Mouse (Mus musculus) gastrocnemius, postnatal 10 days (tissue): ENCODE results near the gene Pten. TPM values are rescaled to one million over a fixed set of nuclear protein-coding genes. Genes with fewer than 3 reads are reported as not detected.
A peak's percentile ranks its signal among the peaks of the same experiment; 100 is the strongest.

Experiments
- DNase-seq: peaks from one replicate; pipeline ENCODE4 v3.0.0; 2021; ENCODE audit warnings: mixed read lengths
- long read RNA-seq, 2 experiments: library from polyadenylated mRNA; stranded (forward); transcript quantifications; one replicate each; pipeline ENCODE4 v2.0.0; 2021
- total RNA-seq, 2 experiments: library from RNA; stranded (reverse); gene quantifications; 2 replicates each; pipeline ENCODE4 v1.2.3; 2021

Pten gene
- total RNA-seq = 10 to 100 TPM; 44.7 to 46.3 TPM
- long read RNA-seq, experiment 1, full-length matches to known transcripts = 36 of 44 reads
- long read RNA-seq, experiment 1, partial matches to known transcripts = 1 of 44 reads
- long read RNA-seq, experiment 1, other reads (novel, unspliced or antisense) = 7 of 44 reads
- long read RNA-seq, experiment 2, full-length matches to known transcripts = 34 of 46 reads
- long read RNA-seq, experiment 2, partial matches to known transcripts = 4 of 46 reads
- long read RNA-seq, experiment 2, other reads (novel, unspliced or antisense) = 8 of 46 reads

DNA sequence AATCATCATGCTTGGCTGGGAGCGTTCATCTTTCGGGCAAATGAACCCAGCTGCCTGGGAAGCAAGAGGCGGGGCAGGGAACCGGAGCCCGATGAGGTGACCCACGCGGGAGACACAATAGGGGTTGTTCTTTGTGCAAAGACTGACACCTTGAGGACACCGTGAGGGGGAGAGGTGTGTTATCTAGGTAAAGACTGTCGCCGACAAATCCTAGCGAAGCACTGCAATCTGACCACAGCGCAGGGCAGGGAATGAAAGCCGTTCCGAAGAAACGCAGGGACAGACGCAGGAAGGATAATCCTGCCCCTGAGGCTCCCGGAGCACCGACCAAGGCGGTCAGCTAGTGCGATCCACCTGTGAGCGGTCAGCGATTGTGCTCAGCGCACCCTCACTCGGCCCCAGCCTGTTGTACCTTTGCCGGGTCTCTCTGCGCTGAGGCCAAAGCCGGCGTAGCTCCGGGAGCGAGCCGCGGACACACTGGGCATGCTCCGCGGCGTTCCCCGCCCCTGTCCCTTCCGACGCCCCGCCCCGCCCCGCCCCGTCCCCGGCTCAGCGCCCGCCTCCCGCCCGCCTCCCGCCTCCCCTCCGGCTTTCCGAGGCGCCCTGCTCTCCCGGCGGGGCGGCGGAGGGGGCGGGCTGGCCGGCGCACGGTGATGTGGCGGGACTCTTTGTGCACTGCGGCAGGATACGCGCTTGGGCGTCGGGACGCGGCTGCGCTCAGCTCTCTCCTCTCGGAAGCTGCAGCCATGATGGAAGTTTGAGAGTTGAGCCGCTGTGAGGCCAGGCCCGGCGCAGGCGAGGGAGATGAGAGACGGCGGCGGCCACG, at the start of gene Pten:
TSS of gene Pten (plus strand) at position 598 of the 826 bp plus-strand sequence.
- peak; percentile 96 for DNase-seq

DNA sequence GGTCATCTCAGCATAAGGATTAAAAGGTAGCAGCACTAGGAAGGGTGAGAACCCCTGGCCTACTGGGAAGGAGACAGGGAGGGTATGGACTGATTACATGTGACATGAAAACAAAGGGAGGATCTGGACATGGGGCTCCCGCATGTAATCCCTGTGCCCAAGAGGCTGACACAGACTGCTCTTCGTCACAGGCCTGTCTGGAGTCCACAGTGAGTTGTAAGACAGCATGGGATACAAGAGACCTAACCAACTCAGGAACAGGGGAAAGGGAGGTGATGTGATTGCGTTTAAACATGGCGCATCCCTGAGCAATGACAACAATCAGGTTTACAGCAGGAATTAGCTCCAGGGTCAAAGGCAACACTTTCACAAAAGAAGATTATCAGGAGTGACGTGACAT, 48.3 kb upstream of the Pten start:
- DNase-seq = no peak

DNA sequence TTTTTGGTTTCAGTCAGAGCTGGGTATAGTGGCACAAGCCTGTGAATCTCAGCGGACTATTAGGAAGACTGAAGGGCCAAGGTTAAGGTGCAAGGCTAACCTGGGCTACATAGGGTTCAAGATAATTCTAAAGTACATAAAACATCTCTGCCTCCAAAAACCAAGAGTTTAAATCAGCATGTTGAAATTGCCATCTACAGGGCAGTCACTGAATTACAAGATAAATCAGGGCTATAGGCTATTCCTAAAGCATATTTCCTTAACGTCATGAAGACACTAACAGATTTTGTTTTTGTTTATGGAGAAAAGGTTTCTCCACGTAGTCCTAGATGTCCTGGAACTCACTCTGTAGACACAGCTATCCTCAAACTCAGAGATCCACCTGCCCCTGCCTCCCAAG, 47.0 kb upstream of the Pten start:
- no peak for DNase-seq

DNA sequence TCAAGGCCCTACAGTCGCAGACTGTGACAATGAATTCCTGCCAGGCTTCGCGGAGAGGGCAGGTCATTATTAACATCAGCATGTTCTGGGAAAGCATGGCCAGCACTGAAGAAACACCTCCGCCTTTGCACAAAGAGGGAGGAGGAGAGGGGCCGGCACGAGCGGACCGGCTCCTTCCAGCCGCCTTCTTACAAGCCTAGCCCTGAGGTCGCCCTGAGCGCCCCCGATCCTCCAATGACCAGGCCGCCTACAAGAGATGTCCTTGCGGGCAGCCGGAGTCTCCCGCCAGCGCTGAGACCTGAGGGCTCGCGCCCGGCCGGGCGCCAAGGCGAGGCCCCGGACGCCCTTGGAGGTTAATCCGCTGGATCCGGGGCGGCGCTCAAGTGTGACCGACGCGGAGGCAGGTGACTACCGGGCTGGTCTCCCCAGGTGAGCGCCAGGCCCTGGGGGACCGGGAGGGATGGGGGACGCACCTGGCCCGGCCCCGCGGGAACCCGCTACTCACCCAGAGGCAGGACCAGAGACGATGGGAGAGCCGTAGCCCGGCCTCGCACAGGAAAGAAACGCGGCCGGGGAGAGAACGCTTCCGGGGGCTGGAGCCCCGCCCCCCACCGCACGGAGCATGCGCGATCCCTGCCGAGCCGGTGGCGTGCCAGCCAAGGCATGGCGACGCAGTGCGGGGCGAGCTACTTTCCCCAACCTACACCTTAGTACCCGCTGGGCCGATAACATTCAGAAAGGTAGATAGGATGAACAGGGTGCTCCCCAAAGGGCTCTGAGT, 45.3 kb upstream of the Pten start:
- peak; percentile 94 for DNase-seq

DNA sequence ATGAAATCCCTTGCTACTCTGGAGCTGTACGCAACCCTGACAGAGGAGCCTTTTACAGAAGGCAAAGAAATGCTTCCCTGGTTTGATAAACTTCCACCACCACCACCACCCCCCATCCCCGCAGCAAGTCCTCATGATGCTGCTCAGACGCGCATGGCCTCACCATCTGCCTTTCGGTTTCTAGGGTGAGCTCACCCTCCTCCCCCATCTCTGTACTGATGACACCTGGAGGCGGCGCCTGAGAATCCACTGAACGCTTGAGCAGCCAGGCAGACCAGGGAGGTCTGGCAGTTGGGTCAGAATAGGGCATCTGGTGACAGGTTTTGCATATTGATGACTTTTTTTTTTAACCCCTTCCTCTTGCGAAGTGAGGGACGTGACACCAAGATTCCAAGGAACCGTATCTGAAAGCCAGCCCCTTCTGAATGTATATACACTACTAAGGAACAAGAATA, 44.7 kb upstream of the Pten start:
- peak; percentile 48 for DNase-seq

DNA sequence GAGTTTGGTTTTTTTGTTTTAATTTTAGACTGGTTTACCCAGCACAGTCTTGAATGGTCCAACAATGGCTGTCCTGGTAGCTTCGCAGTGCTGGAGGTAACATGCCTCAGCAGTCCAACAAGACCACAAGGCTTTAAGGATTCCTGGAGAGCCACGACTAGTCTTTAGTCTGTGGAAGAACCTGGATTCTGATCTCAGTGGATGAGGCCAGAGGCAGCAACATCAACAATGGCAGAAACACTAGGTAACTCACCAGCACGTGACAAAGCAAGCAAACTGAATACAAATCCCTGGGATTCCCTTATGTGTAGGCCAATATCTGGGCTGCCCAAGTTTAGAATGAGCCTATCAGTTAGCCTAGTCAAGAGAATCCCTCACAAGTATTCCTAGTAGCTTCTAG, 43.8 kb upstream of the Pten start:
- no peak for DNase-seq

DNA sequence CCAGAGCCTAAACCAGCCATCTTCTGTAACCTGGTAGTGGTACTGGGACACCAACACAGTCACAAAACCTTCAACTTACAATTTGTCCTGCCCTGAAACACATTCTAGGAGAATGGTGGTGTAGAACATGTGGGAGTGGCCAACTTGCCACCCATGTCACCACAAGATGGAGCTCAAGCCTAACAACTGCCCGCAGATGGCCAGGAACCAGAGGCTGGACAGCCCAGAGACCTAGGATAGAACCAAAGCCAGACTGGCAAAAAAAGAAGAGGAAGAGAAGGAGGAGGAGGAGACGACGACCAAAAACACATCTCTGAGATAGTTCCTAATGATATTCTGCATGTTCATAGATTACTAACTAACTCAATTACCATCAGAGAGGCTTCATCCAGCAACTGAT, 42.1 kb upstream of the Pten start:
- peak; percentile 69 for DNase-seq

DNA sequence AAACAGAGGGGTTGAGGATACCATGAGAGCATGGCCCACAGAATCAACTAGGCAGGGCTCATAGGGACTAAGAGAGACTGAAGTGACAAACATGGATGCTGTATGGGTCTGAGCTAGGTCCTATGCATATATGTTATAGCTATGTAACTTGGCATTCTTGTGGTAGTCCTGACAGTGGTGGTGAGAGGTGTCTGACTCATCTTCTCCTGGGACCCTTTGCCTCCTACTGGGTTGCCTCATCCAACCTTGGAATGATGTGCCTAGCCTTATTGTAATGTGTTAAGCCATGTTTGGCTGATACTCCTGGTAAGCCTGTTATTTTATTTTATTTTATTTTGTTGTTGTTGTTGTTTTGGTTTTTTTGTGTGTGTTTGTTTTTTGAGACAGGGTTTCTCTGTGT, 41.6 kb upstream of the Pten start:
- no peak for DNase-seq

DNA sequence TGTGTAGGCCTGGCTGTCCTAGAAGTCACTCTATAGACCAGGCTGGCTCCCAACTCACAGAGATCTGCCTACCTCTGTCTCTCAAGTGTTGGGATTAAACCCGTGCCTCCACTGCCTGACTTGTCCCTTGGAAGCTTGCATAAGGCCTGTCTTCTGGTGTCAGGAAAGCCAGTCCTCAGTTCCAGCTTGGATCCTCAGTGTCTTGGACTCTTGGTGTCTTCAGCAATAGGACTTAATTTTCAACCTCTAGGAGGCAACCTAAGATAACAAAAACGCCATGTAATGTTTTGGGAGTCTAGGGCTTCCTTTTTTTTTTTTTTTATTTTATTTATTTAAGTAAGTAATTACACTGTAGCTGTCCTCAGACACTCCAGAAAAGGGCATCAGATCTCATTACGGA, 39.7 kb upstream of the Pten start:
- DNase-seq = no peak

DNA sequence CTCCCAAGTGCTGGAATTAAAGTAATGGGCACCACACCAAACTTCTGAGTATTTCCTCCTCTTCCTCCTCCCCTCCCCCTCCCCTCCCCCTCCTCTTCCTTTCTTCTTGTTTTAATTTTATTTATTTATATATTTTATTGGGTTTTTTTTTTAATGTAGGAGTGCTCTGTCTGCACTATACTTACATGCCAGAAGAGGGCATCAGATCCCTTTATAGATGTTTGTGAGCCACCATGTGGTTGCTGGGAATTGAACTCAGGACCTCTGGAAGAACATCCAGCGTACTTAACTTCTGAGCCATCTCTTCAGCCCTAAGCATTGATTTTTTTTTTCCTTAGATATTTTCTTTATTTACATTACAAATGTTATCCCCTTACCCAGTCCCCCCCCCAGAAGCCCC, 37.0 kb upstream of the Pten start:
- DNase-seq = no peak

DNA sequence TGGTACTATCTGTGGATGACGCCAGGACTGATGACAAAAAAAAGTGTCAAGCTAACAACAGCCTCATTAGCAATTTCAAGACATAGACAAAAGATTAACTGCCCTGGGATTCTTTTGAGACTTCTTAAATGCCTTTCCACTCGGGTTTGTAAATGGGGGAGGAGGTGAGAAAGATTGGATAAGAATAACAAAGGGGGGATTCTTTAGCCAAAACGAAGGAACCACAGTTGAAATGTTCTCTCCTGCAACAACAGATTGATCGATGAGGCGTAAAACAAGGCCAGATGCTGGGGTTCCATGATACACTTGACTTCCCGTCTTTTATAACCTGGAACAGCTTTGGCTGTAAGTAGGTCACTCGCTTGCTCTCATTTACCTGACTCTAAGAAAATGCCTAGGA, 33.5 kb upstream of the Pten start:
- DNase-seq = no peak

DNA sequence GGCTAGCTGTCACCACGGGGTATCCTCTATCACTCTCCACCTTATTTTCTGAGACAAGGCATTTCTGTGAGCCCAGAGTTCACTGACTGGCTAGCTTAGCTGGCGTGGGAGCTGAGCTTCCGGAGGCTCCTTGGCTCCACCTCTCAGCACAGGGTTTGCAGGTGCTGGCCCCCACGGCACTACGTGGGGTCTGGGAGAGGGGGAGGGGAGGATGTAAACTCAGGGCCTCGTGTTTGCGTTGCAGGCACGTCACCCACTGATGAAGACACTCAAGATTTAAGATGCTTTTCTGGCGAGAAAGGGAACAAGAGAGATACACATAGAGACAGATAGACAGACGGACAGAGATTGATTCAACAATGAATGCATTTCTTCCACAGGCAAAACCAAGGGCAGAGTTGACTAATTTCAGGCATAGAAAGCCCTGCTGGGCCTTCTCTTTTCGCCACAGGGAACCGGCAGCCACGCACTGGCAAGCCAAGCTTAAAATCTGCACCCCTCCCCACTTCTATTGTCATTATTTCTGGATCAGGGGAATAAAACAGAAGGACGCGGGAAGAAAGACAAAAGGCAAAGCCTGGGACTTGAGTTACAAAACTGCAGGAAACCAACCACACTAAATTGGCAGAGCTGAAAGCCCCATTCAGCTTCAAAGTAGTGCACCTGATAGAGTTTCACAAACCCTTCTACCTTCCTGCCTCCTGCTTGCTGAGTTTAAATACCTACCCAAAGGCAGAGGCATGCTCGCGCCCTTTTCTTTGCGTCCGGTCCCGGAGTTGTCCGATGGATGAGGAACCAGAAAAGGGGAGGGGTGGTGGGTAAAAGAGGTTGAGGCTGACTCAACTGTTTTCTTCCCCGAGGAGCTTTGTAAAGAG, 30.6 kb upstream of the Pten start:
- no peak for DNase-seq

DNA sequence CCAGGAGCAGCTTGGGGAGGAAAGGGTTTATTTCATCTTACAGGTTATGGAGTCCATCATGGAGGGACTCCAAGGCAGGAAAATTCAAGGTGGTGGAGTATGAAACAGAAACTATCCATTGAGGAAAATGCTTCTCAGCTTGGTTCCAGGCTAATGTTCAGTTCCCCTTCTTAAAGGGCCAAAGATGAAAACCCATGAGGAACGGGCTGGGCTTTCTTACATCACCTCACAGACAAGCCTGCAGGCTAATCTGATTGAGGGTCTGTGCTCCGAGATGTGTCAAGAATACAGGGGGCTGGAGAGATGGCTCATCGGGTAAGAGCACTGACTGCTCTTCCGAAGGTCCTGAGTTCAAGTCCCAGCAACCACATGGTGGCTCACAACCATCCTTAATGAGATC, 27.5 kb upstream of the Pten start:
- no peak for DNase-seq

DNA sequence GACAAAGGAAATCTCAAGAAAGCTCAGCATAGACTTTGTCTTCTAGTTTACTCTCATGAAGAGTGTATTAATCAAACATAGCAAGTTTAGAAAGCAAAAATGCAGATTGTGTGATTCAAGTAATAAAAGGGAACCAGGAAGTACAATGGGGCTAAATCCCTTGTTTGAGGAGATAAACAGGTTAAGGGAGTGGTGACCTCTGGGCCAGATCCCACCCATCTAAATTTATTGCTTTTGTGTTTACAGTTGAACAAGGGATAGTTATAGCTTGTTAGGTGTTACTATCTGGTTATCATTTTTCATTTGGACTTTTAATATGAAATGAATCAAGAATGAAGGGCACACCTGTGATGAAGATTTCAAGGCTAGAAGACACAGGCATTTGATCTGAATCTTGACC, 24.4 kb upstream of the Pten start:
- no peak for DNase-seq

DNA sequence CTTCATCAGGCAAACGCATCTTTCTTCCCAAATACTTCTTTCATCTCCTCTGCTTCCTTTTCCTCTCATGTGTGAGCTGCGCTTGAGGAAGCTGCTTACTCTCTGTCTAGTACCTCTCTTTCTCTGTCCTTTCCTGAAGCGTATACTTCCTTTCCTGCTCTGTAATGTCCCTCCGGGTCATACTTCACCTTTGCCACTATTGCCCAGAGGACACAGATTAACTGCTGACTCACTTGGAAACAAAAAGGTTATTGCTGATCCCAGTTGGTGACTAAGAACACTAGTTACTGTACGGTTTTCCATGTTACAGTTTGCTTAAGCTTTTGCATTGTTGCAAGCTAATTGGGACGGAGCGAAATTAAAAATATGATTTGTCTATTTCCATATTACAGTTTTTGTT, 19.5 kb upstream of the Pten start:
- no peak for DNase-seq

DNA sequence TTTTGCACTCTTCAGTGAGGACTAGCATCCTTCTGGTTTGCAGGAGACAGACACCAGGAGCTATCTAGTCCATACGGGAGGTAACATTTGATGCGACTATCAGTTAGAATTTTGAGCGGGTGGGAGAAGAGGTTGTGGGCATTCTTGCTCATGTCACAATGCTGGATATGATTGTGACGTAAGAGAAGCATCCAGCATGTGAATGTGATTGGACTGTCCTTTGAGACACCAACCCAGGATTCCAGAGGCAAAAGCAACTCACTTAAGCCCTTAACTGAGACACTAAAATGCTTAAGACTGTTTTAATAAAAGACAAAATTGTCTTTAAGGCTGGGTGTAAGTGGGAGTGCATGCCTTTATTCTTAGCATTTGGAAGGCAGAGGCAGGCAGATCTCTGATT, 17.6 kb upstream of the Pten start, which contains the start of gene Atad1:
TSS of gene Atad1 (minus strand) at position 101 of the 400 bp plus-strand sequence.
- DNase-seq = no peak

DNA sequence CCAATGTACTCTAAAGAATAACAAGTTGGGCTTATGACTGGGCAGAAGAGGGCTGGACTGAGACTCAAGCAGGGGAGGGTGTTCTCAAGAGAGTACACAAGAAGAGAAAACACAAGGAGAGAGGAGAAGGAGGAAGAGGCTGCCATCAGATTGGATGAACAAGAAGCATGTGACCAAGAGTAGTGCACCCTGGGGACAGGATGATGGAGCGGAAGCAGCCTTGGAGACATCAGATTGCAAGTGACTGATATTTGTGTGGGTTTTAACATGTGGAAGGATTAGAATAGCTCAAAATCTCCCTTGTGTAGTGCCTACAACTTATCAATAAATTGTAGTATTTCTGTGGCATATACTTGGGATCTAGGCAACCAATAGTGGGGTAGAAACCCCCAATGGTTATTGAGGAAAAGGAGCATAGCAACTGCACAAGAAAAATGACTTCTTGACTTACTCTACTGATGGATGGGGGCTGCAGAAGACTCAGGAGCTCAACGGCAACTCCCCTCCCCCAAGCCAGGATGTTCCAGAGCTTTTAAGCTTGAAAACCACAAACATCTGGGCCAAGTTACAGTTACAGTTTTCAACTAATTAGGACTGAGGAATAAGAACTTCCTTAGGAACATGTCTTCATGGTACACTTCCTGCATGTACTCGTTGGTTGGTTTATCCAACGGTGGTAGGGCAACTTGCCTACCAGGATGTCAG, 16.5 kb upstream of the Pten start:
- no peak for DNase-seq

DNA sequence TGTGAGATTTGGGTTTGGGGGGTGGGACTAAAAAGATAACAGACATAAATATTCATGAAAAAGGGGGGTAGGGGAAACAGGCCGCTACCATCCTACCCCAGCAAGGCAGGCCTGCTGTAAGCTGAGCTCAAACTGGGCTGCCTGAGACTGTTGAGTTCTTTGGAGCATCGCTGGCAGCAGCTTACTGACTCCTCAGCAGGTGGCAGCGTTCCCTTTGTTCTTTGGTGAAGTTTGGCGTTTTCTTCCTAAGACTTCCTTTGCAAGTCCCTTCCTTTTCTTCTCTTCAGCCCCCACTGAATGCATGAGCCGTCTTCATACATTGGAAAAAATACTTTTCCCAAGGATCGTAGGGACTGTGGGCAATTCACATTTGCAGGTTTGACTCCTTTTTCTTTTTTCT, 7.9 kb upstream of the Pten start:
- no peak for DNase-seq

DNA sequence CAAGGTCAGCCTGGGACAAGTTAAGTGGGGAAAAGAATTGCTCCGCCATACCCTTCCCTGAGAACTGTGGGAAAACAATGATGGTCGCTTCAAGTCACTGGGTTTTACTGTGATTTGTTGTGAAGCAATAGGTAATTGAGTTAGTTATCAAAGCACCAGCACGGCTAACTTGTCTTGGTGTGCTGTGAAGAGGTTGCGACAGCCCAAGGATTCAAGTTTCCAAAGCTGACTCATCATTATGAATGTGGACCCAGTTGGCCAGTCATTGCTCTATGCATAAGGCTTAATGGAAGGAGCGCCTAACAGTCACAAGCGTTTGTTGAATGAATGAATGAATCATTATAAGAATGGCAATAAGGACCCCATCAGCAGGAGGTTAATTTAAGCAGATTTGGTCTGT, 4.9 kb upstream of the Pten start:
- no peak for DNase-seq

DNA sequence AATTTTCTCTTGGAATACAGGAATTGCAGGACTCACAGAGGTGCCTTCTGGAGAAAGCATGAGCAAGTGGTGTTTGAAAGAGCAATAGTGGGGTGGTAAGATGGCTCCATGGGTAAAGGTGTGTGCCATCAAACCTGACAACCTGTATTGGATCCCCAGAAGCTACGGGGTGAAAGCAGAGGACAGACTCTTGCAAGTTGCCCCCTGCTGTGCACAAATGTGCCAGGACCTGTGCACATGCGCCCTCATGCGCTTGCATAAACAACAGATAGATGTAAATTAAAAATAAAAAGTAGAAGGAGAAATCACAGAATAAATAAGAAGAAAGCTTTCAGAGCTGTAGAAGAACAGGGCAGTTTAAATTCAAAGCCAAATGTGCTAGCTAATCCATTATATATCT, 3.9 kb upstream of the Pten start:
- no peak for DNase-seq
